Mouse (Mus musculus) MEL (cell line): Measurements from ENCODE around the gene Thsd4.

Experiments used
- CTCF ChIP-seq, 3 experiments: IDR thresholded peaks in 2 of 3; conservative IDR thresholded peaks in 1 of 3; 2 replicates each; pipeline ENCODE4 v1.5.1; 2011 to 2012; ENCODE audit warnings: low read length in 3 of 3, low read depth in 2 of 3, mild to moderate bottlenecking in 2 of 3, improper control_type of control experiment in 1 of 3, inconsistent platforms in 1 of 3, mixed read lengths in 1 of 3, moderate library complexity in 1 of 3; ENCODE audit not compliant: control insufficient read depth in 1 of 3, insufficient read depth in 1 of 3, poor library complexity in 1 of 3, severe bottlenecking in 1 of 3
- GABPA ChIP-seq: IDR thresholded peaks from 2 replicates; pipeline ENCODE4 v1.6.1; 2012; ENCODE audit warnings: low read depth, mild to moderate bottlenecking, inconsistent platforms, low read length, improper control_type of control experiment, moderate library complexity
- MAZ ChIP-seq: IDR thresholded peaks from 2 replicates; pipeline ENCODE4 v1.6.1; 2012; ENCODE audit warnings: low read depth, mild to moderate bottlenecking, inconsistent platforms, low read length, improper control_type of control experiment
- MYC ChIP-seq: IDR thresholded peaks from 2 replicates; pipeline ENCODE4 v1.6.1; 2011; ENCODE audit warnings: low read depth, mild to moderate bottlenecking, low read length, improper control_type of control experiment, moderate library complexity
- RCOR1 ChIP-seq: IDR thresholded peaks from 2 replicates; pipeline ENCODE4 v1.6.1; 2012; ENCODE audit warnings: low read depth, mild to moderate bottlenecking, inconsistent platforms, low read length, improper control_type of control experiment
- ZNF384 ChIP-seq: IDR thresholded peaks from 2 replicates; pipeline ENCODE4 v1.6.1; 2012; ENCODE audit warnings: low read depth, mild to moderate bottlenecking, inconsistent platforms, low read length, improper control_type of control experiment

GRCm38 (mm10) chr9:60026795-60027194 lies 495.1 kb downstream of the Thsd4 start:
- TF ChIP-seq GABPA (no peak), CTCF (IDR thresholded peaks at IDR 0.05 in 2 of 3, conservative IDR thresholded peaks at IDR 0.05 in 1 of 3; ENCODE audit: control insufficient read depth in 1 of 3, insufficient read depth in 1 of 3, low read depth in 2 of 3, low read length in 3 of 3, poor library complexity in 1 of 3, severe bottlenecking in 1 of 3) (no peak), RCOR1 (no peak), ZNF384 (no peak), MYC (no peak), MAZ (no peak)
